Mouse (Mus musculus) small intestine, adult 2 months (tissue): ENCODE data around the gene Slc25a31.

Experiments used
- CTCF ChIP-seq: fragments of 200-500 bp; IDR thresholded peaks from 2 replicates; pipeline ENCODE4 v1.5.1; 2012; ENCODE audit warnings: low read depth, mild to moderate bottlenecking, control low read depth, inconsistent platforms, low read length, moderate library complexity, mixed read lengths; ENCODE audit not compliant: insufficient replicate concordance, insufficient read length; ENCODE audit errors: extremely low read depth
- POLR2A ChIP-seq: fragments of 200-500 bp; IDR thresholded peaks from 2 replicates; pipeline ENCODE4 v1.6.1; 2012; ENCODE audit warnings: low read depth, mild to moderate bottlenecking, control low read depth, inconsistent platforms, low read length, moderate library complexity

- TF ChIP-seq CTCF (no peak), POLR2A (no peak)
These were observed 7.4 kb downstream of the Slc25a31 start for GRCm38 (mm10) chr3:40716056-40716455.
